Mouse (Mus musculus) kidney, adult 18-20 months (tissue): ENCODE results near the gene Dctpp1.

Experiments
- DNase-seq: peaks from one replicate; pipeline ENCODE4 v3.0.0; 2021

The Dctpp1 gene

DNA sequence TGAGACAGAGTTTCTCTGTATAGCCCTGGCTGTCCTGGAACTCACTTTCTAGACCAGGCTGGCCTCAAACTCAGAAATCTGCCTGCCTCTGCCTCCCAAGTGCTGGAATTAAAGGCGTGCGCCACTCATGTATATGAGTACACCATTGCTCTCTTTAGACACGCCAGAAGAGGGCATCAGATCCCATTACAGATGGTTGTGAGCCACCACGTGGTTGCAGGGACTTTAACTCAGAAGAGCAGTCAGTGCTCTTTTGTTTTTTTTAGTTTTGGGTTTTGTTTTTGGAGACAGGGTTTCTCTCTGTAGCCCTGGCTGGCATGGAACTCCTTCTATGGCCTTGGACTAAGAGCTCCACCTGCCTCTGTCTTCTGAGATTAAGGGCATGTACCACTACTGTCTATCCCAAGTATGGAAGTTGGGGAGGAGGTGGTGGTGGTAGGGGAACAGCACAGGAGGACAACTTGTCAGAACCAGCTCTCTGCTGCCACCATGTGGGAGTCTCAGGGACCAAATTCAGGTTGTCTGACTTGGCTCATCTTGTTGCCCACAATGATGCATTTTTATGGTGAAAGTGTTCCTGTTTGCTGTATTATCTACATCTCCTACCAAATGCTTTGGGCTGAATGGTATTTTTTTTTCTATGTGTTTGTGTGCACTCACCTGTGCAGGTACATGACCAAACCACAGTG lies 31.8 kb downstream of the Dctpp1 start:
- peak; percentile 81 for DNase-seq

DNA sequence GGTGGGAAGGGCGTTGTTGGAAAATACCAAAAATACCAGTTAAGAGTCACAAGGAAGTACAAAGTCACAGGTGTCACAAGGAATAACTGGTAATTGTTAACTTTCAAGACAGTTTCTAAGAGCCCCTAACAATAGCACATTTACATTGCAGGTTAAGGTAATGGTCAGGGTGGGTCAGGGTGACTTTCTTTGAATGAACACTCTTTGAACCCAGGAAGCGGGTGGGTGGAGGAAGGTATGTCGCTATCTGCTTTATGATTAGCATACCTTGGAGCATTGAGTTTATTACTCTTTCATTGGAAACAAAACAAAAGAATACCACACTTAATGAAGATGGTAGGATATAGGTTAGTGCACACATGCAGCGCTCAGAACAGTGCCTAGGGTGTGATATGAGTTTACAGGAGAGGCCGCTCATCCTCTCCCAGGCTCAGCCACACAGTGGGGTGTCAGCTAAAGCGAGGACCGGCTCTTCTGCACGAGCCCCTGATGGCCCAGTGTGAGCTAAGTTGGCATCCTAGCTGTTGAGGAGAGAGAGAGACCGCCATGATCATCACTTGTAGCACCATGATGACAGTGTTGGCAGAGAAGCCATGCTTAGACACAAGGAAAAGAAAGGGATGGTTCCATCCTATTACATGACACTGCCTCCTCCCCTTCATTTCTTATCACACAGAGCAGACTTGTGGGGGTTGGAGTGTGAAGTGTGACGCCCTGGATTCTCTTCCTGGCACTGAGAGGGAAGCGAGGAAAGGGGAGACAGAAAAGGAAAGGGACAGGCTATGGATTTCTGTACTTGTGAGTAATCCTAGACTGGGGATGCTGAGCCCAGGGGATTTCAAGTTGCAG lies 35.1 kb downstream of the Dctpp1 start:
- DNase-seq: no peak

- DNase-seq: no peak
Measured at GRCm38 (mm10) chr7:127224616-127225015, 35.9 kb downstream of the Dctpp1 start.

DNA sequence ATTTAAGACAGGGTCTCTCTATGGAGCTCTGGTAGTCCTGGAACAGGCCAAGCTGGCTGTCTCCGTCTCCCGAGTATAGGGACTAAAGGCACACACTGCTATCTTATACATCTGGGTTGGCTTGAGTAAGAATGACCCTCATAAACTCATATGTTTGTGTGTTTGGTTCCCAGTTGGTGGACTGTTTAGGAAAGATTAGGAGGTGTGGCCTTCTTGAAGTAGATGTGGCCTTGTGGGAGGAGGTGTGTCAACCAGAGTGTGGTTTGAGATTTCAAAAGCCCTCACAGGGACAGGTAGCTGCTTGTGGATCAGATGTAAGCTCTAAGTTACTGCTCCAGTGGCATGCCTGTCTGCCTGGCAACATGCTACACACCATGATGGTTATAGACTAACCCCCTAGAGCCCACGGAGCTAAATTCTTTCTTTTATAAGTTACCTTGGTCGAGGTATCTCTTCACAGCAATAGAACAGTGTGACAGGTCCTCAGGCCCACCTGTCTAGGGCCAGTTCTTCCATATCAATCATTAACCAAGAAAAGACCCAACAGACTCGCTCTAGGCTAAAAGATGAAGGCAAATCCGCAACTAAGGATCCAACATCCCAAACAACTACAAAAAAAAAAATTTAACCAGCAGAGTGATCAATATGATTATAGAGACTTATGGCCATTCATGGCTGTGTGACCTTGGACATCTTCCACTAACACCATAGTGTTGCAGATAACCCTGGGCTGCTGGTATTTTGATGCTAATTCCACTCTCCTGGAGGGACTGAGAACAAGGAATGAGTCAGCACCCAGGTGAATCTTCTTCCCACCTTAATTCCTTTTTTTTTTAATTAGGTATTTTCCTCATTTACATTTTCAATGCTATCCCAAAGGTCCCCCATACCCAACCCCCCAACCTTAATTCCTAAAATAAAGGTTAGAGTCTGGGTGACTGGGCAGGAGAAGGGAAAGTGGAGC lies 36.7 kb downstream of the Dctpp1 start:
- DNase-seq: no peak

GRCm38 (mm10) chr7:127223106-127223505 lies 37.4 kb downstream of the Dctpp1 start:
- no peak for DNase-seq

DNA sequence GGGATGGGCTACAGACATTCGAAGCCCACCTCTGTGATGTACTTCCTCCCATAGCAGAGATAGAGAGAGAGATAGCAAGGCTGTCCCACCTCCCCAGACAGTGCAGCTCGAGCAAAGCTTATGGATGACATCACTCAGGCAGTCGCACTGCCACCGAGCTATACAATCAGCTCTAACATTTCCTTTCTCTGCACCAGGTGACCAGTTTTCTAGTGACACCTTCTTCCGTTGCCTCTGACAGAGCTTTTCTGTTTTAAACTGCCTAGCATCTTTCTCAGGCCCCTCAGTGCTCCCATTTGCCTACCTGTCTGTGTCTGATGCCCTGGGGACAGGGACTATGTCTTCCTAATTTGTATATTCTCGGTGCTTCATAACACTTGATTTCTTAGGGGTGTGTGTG lies 40.1 kb downstream of the Dctpp1 start:
- DNase-seq: no peak

DNA sequence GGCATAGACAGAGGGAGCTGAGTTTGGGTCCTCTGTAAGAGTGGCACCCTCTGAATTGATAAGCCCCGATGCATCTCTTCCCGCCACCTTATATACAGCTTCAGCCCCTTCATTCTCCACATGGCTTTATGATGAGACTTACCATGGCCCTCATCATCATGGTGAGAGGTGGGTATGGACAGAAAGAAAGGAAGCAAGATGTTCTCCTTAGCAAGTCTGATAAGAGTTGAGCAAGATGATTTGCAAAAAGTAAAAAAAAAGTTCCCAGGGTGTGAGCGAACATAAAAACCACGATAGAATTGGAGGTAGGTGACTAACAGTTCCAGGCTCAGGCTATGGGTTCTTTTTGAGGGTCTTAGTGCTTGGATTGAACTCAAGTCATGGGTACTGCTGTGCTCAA lies 41.8 kb downstream of the Dctpp1 start:
- DNase-seq: no peak

- no peak for DNase-seq
Measured at GRCm38 (mm10) chr7:127217901-127218642, 42.4 kb downstream of the Dctpp1 start.

GRCm38 (mm10) chr7:127217475-127217874 lies 43.0 kb downstream of the Dctpp1 start:
- no peak for DNase-seq

GRCm38 (mm10) chr7:127216307-127216706 lies 44.2 kb downstream of the Dctpp1 start:
- DNase-seq: no peak

DNA sequence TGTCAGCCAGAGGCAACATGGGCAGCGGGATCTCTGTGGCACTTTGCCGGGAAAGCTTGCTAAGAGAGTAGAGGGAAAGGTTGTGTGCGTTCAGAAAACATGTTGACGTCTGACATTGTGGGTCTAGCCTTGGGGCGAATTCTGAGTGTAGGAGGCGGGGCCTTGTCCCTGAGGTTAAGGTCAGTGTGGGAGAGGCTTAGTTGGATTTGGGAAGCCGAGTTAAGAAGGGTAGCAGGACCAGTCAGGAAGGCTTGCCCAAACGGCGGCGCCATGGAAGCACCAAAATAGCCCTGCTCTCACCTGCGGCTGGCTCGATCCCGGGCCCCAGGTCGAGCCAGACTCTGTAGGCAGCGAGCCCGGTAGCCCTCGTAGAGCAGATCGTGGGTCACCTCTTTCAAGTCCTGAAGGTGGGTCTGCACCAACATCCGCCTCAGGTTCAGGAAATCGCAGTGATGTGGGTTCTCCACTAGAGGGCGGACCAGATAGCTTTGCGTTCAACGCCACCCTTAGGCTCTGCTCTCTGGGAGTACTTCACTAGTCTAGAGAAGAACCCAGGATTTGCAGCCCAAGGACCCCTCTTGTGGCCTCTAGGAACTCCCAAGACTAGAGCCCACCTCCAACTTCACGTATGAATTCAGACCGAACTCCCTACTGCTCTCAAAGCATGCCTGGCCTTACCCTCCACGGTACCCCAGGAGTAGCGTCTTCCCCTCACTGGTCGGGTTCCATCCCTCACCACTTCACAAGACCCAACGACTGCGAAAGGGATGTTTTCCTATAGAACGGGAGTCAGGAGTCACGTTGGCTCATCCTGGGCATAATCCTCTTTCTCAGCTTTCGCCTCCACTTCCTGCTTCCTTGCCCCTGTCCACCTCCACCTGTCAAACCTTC lies 45.3 kb downstream of the Dctpp1 start:
- DNase-seq: peak; percentile 73

DNA sequence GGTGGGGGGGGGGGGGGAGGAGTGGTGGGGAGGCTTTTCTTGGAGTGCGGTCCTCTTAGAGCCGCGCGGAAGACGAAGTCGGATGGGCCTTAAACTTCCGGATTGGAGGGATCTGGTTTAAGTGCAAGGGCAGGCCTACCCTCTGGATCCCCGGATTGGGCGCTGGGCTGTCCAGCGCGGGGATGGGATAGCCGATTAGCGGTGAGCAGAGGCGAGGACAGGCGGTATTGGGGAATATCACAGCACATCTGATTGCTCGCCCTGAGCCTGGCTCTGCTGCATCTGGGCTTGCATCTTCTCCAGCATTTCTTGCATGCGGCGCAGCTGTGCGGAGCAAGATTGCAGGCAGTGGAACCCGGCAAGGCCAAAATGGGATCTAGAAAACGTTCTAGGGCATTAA lies 46.0 kb downstream of the Dctpp1 start:
- no peak for DNase-seq

DNA sequence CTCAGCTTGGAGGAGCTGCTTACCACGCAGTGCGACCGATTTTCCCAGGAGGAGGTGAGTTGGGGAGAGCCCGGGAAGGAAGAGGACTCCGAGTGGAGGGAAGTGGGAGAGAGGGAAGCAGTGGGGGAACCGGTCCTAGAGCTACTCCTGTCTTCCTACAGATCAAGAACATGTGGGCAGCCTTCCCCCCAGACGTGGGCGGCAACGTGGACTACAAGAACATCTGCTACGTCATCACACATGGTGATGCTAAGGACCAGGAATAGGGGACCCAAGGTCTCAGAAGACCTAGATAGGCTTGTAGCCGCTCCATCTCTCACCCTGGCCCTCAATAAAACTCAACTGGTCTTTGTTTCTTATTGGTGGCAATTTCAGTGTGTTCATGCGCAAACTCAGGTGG lies 46.6 kb downstream of the Dctpp1 start:
- DNase-seq: no peak

- DNase-seq: no peak
Measured at GRCm38 (mm10) chr7:127213485-127213884, 47.0 kb downstream of the Dctpp1 start.

DNA sequence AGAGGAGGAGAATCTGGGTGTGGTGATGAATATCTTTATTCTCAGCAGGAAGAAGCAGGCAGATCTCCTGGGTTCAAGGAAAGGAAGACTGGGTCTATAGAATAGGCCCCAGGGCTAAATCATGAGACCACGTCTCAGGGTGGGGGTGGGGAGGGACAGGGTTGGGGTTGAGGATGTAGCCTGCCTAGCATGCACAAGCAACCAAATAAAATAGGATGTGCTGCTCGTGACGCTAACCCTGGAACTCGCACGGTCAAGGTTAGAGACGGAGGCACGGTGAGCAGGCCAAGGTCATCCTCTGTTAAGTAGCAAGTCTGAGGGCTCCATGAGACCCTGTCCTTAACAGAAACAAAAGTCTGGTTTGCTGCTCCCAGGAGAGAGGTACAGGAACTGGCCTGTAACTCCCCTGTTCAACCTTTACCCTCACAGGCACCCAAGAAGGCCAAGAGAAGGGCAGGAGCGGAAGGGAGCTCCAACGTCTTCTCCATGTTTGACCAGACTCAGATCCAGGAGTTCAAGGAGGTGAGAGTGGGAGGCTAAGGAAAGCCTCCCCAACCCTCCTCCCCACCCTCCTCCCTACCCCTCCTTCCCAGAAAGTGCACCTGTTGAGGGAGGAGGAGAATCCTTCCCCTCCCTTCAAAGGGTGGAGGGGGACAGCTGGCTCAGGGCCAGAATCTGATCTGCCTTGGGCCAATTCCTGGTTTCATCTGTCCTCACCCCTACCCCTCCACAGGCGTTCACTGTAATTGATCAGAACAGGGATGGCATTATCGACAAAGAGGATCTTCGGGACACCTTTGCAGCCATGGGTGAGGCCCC lies 47.9 kb downstream of the Dctpp1 start:
- DNase-seq: no peak

DNA sequence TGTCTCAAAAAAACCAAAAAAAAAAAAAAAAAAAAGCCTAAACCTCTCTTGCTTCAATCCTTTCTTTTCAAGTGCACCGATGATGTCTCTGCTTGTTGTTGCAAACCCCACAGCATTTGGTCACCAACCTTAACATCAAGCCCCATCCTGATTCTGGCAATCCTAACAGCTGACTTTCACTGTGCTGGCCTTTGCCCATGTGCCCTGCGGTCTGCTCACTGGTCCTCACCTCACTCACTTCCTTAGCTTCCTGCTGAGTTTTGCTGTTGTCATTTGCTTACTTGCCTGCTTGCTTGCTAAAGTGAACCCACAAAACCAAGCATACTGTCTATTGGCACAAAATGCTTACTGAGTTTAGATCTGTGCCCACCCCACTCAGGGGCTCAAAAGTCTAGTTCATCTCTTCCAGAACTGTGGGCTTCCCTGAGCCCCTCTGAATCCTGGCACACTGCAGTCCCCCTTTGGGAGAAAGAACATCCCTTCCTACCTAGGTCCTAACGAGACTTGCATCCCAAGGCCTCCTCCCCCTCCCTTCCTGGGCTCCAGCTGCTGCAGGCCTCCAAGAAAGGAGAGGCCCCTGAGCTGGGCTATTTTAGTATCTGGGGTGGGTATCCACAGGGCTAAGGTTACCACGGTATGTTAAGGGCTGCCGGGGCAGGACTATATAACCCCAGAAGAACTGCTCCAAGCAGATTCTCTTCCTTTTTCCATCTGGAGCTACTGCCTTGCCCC lies 49.3 kb downstream of the Dctpp1 start:
- no peak for DNase-seq

GRCm38 (mm10) chr7:127210266-127210665 lies 50.2 kb downstream of the Dctpp1 start:
- DNase-seq: no peak

- no peak for DNase-seq
Measured at GRCm38 (mm10) chr7:127209851-127210250, 50.7 kb downstream of the Dctpp1 start.

- DNase-seq: peak; percentile 88
Measured at GRCm38 (mm10) chr7:127208553-127209438, 51.7 kb downstream of the Dctpp1 start, which contains the start of gene Mylpf. Mylpf (plus strand) TSS chr7:127208890.
